Mouse (Mus musculus) MEL (cell line): ENCODE measurements around the gene Trp73. TPM values are rescaled to one million over a fixed set of nuclear protein-coding genes. Genes with fewer than 3 reads are reported as not detected.

Experiments used
- DNase-seq: peaks from one replicate; pipeline ENCODE4 v3.0.0; 2011; ENCODE audit warnings: low read depth, low spot score
- H3K27ac ChIP-seq: 2 replicates; pipeline ENCODE4 v1.5.1; 2012; ENCODE audit warnings: low read depth, mild to moderate bottlenecking, control low read depth, low read length, moderate library complexity; ENCODE audit not compliant: control insufficient read depth
- H3K27me3 ChIP-seq, 2 experiments: fragments of 150-350 bp in 1 of 2; sonication (generic) in 1 of 2; 2 replicates each; pipeline ENCODE4 v1.6.1; 2012; ENCODE audit warnings: low read length in 2 of 2, mild to moderate bottlenecking in 2 of 2, improper control_type of control experiment in 1 of 2, moderate library complexity in 1 of 2; ENCODE audit not compliant: insufficient read depth in 2 of 2, control insufficient read depth in 1 of 2
- H3K36me3 ChIP-seq, 2 experiments: 2 replicates each; pipeline ENCODE4 v1.6.1; 2012 to 2014; ENCODE audit warnings: low read length in 2 of 2, improper control_type of control experiment in 1 of 2, inconsistent platforms in 1 of 2, mild to moderate bottlenecking in 1 of 2; ENCODE audit not compliant: insufficient read depth in 2 of 2, control insufficient read depth in 1 of 2
- H3K4me1 ChIP-seq, 2 experiments: fragments of 150-350 bp in 1 of 2; sonication (generic) in 1 of 2; 2 replicates each; pipeline ENCODE4 v1.6.1; 2012; ENCODE audit warnings: low read length in 2 of 2, improper control_type of control experiment in 1 of 2, mild to moderate bottlenecking in 1 of 2; ENCODE audit not compliant: insufficient read depth in 2 of 2, control insufficient read depth in 1 of 2
- H3K4me3 ChIP-seq, 2 experiments: fragments of 150-350 bp in 1 of 2; sonication (generic) in 1 of 2; 2 replicates each; pipeline ENCODE4 v1.5.1; 2012; ENCODE audit warnings: low read depth in 2 of 2, low read length in 2 of 2, mild to moderate bottlenecking in 2 of 2, moderate library complexity in 2 of 2, control low read depth in 1 of 2, improper control_type of control experiment in 1 of 2; ENCODE audit not compliant: control insufficient read depth in 1 of 2, insufficient read depth in 1 of 2
- H3K79me2 ChIP-seq: 2 replicates; pipeline ENCODE4 v1.6.1; 2012; ENCODE audit warnings: mild to moderate bottlenecking, low read length, moderate library complexity; ENCODE audit not compliant: control insufficient read depth, poor library complexity, insufficient read depth
- H3K9ac ChIP-seq: 2 replicates; pipeline ENCODE4 v1.6.1; 2012; ENCODE audit warnings: low read depth, mild to moderate bottlenecking, control low read depth, low read length, moderate library complexity; ENCODE audit not compliant: control insufficient read depth, poor library complexity, severe bottlenecking
- H3K9me3 ChIP-seq: fragments of 150-350 bp; sonication (generic); replicated peaks from 2 replicates; pipeline ENCODE4 v1.6.1; 2012; ENCODE audit warnings: mild to moderate bottlenecking, low read length, improper control_type of control experiment, moderate library complexity; ENCODE audit not compliant: insufficient read depth
- BHLHE40 ChIP-seq: IDR thresholded peaks from 2 replicates; pipeline ENCODE4 v1.6.1; 2012; ENCODE audit warnings: low read depth, mild to moderate bottlenecking, inconsistent platforms, low read length, improper control_type of control experiment, borderline replicate concordance
- CHD1 ChIP-seq: IDR thresholded peaks from 2 replicates; pipeline ENCODE4 v1.6.1; 2012; ENCODE audit warnings: low read depth, mild to moderate bottlenecking, inconsistent platforms, low read length, improper control_type of control experiment
- CHD2 ChIP-seq: IDR thresholded peaks from 2 replicates; pipeline ENCODE4 v1.6.1; 2011; ENCODE audit warnings: low read length, improper control_type of control experiment
- CTCF ChIP-seq, 3 experiments: IDR thresholded peaks in 2 of 3; conservative IDR thresholded peaks in 1 of 3; 2 replicates each; pipeline ENCODE4 v1.5.1; 2011 to 2012; ENCODE audit warnings: low read length in 3 of 3, low read depth in 2 of 3, mild to moderate bottlenecking in 2 of 3, improper control_type of control experiment in 1 of 3, inconsistent platforms in 1 of 3, mixed read lengths in 1 of 3, moderate library complexity in 1 of 3; ENCODE audit not compliant: control insufficient read depth in 1 of 3, insufficient read depth in 1 of 3, poor library complexity in 1 of 3, severe bottlenecking in 1 of 3
- EP300 ChIP-seq, 2 experiments: IDR thresholded peaks; 2 replicates each; pipeline ENCODE4 v1.6.1; 2011; ENCODE audit warnings: improper control_type of control experiment in 2 of 2, low read length in 2 of 2, low read depth in 1 of 2, mild to moderate bottlenecking in 1 of 2
- GATA1 ChIP-seq: IDR thresholded peaks from 2 replicates; pipeline ENCODE4 v1.6.1; 2011; ENCODE audit warnings: low read depth, low read length, improper control_type of control experiment
- HCFC1 ChIP-seq: IDR thresholded peaks from 2 replicates; pipeline ENCODE4 v1.6.1; 2012; ENCODE audit warnings: low read depth, mild to moderate bottlenecking, inconsistent platforms, low read length, improper control_type of control experiment, moderate library complexity
- MXI1 ChIP-seq: IDR thresholded peaks from 2 replicates; pipeline ENCODE4 v1.6.1; 2011; ENCODE audit warnings: mild to moderate bottlenecking, low read depth, low read length, improper control_type of control experiment
- NELFE ChIP-seq: IDR thresholded peaks from 2 replicates; pipeline ENCODE4 v1.6.1; 2011; ENCODE audit warnings: low read depth, low read length, improper control_type of control experiment
- NRF1 ChIP-seq: IDR thresholded peaks from 2 replicates; pipeline ENCODE4 v1.6.1; 2014; ENCODE audit warnings: low read depth, mild to moderate bottlenecking, inconsistent platforms, low read length, improper control_type of control experiment, moderate library complexity; ENCODE audit not compliant: poor library complexity, insufficient read depth, severe bottlenecking
- POLR2AphosphoS2 ChIP-seq: IDR thresholded peaks from 2 replicates; pipeline ENCODE4 v1.6.1; 2011; ENCODE audit warnings: low read length, improper control_type of control experiment
- RAD21 ChIP-seq: IDR thresholded peaks from 2 replicates; pipeline ENCODE4 v1.6.1; 2011; ENCODE audit warnings: mild to moderate bottlenecking, low read depth, low read length, improper control_type of control experiment
- RCOR1 ChIP-seq: IDR thresholded peaks from 2 replicates; pipeline ENCODE4 v1.6.1; 2012; ENCODE audit warnings: low read depth, mild to moderate bottlenecking, inconsistent platforms, low read length, improper control_type of control experiment
- SIN3A ChIP-seq: IDR thresholded peaks from 2 replicates; pipeline ENCODE4 v1.6.1; 2012; ENCODE audit warnings: low read length, improper control_type of control experiment, inconsistent platforms
- SMC3 ChIP-seq: IDR thresholded peaks from 2 replicates; pipeline ENCODE4 v1.6.1; 2011; ENCODE audit warnings: low read depth, low read length, improper control_type of control experiment
- TBP ChIP-seq: IDR thresholded peaks from 2 replicates; pipeline ENCODE4 v1.8.0; 2011; ENCODE audit warnings: low read depth, low read length, improper control_type of control experiment
- ZC3H11A ChIP-seq: IDR thresholded peaks from 2 replicates; pipeline ENCODE4 v1.6.1; 2012; ENCODE audit warnings: low read depth, mild to moderate bottlenecking, inconsistent platforms, low read length, improper control_type of control experiment
- ZKSCAN1 ChIP-seq: IDR thresholded peaks from 2 replicates; pipeline ENCODE4 v1.6.1; 2012; ENCODE audit warnings: low read depth, mild to moderate bottlenecking, inconsistent platforms, low read length, improper control_type of control experiment, moderate library complexity
- ZNF384 ChIP-seq: IDR thresholded peaks from 2 replicates; pipeline ENCODE4 v1.6.1; 2012; ENCODE audit warnings: low read depth, mild to moderate bottlenecking, inconsistent platforms, low read length, improper control_type of control experiment
- polyA plus RNA-seq, 2 experiments: library from polyadenylated mRNA; stranded (reverse) in 1 of 2; unstranded in 1 of 2; fragments of >175 nt in 1 of 2; fragments of >200 nt in 1 of 2; gene quantifications; 2 replicates each; pipeline versions ENCODE4 v1.2.1 to v1.2.4; 2012; ENCODE audit warnings: low replicate concordance in 2 of 2, low read depth in 1 of 2; ENCODE audit not compliant: insufficient read length in 2 of 2, insufficient read depth in 1 of 2, missing spikeins in 1 of 2
- total RNA-seq: library from RNA; depleted of rRNA; stranded (reverse); fragments of 300-350 nt; gene quantifications from 2 replicates; pipeline ENCODE4 v1.2.3, GENCODE M21; 2012

The Trp73 gene
- total and polyA plus RNA-seq, 3 experiments = 0.03 to 0.04 TPM; not detected in 1

GRCm38 (mm10) chr4:154037123-154037522, 102.9 kb downstream of the Trp73 start:
- Histone ChIP-seq H3K9ac (no peak overlapping the region), H3K27ac (no peak overlapping the region), H3K27me3 (no peaks in the 10 kb centered on the region), H3K4me1 (no peaks in the 10 kb centered on the region), H3K36me3 (0 out of 4 replicates have a peak, but pooled peaks cover 0 to 2% of the 10 kb centered on the region in 2 experiments), H3K9me3 (no peaks in the 10 kb centered on the region), H3K79me2 (no peaks in the 10 kb centered on the region), H3K4me3 (no peak overlapping the region)
- TF ChIP-seq ZKSCAN1 (no peak), NRF1 (no peak), TBP (no peak), MXI1 (no peak), ZNF384 (no peak), NELFE (no peak), BHLHE40 (no peak), HCFC1 (no peak), CHD1 (no peak), RCOR1 (no peak), SMC3 (no peak), POLR2AphosphoS2 (no peak), CTCF (IDR thresholded peaks at IDR 0.05 in 2 of 3, conservative IDR thresholded peaks at IDR 0.05 in 1 of 3; ENCODE audit: control insufficient read depth in 1 of 3, insufficient read depth in 1 of 3, low read depth in 2 of 3, low read length in 3 of 3, poor library complexity in 1 of 3, severe bottlenecking in 1 of 3) (no peak), EP300 (IDR thresholded peaks at IDR 0.05; ENCODE audit: low read depth in 1 of 2, low read length in 2 of 2) (no peak), CHD2 (no peak), ZC3H11A (no peak), SIN3A (no peak)
- DNase-seq = no peak

GRCm38 (mm10) chr4:154028646-154029045, 111.4 kb downstream of the Trp73 start:
- no peak for TF ChIP-seq GATA1
- peak; percentile 58 for TF ChIP-seq SMC3
- TF ChIP-seq ZC3H11A = peak; percentile 33
- TF ChIP-seq BHLHE40 = no peak
- peak; percentile 59 for TF ChIP-seq RAD21
- peak; percentile 53 to 70 (median 70) for TF ChIP-seq CTCF (IDR thresholded peaks at IDR 0.05 in 2 of 3, conservative IDR thresholded peaks at IDR 0.05 in 1 of 3; ENCODE audit: control insufficient read depth in 1 of 3, insufficient read depth in 1 of 3, low read depth in 2 of 3, low read length in 3 of 3, poor library complexity in 1 of 3, severe bottlenecking in 1 of 3)
- TF ChIP-seq EP300 (IDR thresholded peaks at IDR 0.05; ENCODE audit: low read depth in 1 of 2, low read length in 2 of 2) = no peak
- Histone ChIP-seq H3K9ac (no peak overlapping the region), H3K4me1 (peaks cover 0 to under 1% of the 10 kb centered on the region in 2 experiments; a peak in 2 of 4 replicates)

More at GRCm38 (mm10) chr4:154028646-154029045, 111.4 kb downstream of the Trp73 start:
- Histone ChIP-seq H3K4me3 (no peak overlapping the region), H3K36me3 (peaks cover 0 to 3% of the 10 kb centered on the region in 2 experiments; a peak in 1 of 4 replicates), H3K27ac (no peak overlapping the region), H3K27me3 (no peaks in the 10 kb centered on the region), H3K79me2 (peaks cover 15% of the 10 kb centered on the region), H3K9me3 (no peaks in the 10 kb centered on the region)
- peak; percentile 69 for DNase-seq
